Mouse (Mus musculus): ENCODE data around the gene Gas7.

GRCm38 (mm10) chr11:67608114-67608683, 153.0 kb downstream of the Gas7 start:
- TF ChIP-seq CTCF (IDR thresholded peaks at IDR 0.05; ENCODE audit: low read depth, low read length), result no peak
- no peak for TF ChIP-seq POLR2A (IDR thresholded peaks at IDR 0.05; ENCODE audit: extremely low read depth, insufficient read depth, low read length)

All from liver, adult 2 months (tissue).